Mouse (Mus musculus): ENCODE data around the gene Pcgf6. TPM values are rescaled to one million over a fixed set of nuclear protein-coding genes. Genes with fewer than 3 reads are reported as not detected.

Pcgf6 gene
- 10 to 100 TPM; 20.0 to 20.1 TPM for total RNA-seq (2021)
- long read RNA-seq, experiment 1, partial matches to known transcripts: 1 of 13 reads
- long read RNA-seq, experiment 1, other reads (novel, unspliced or antisense): 12 of 13 reads
- long read RNA-seq, experiment 2, partial matches to known transcripts: 1 of 14 reads
- long read RNA-seq, experiment 2, other reads (novel, unspliced or antisense): 13 of 14 reads

DNA sequence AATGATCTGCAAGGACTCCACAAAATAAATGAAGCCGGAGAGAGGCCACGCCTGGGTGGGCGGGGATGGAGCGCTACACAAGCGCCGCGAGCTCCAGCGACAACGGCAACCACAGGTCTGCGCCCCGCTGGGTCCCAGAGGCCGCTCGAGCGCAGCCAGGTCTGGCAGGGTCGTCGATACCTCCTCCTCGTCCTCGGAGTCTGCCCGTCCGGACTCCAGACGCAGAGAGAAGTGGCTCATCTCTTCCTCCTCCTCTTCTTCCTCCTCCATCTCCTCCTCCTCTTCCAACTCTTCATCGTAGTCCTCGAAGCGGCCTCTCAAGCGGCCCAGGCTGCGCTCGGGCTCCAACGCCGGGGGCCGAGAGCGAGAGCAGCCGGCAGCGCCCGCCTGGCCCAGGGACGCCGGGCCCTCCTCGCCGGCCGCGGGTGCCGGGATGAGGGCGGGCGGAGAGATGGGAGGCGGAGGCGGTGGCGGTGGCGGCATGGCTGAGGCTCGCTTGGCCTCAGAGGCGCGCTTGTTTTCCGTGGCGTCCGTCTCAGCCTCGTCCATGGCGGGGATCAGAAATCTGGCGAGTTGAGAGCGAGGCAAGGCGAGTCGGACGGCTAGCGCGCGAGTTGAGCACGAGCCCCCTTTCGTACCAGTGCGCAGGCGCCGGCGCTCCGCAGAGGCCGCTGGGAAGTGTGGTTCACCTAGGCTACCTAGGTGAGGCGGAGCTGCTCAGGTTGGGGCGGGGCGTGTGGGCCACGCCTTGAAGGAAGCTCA lies at the start of gene Pcgf6:
Gene Pcgf6, minus strand, starts transcription at position 636 of the 762 bp plus-strand sequence.
- Histone ChIP-seq H3K27ac (peak within 1 kb of the TSS; percentile 84), H3K4me3 (peak within 1 kb of the TSS; percentile 73)
- DNase-seq (ENCODE audit: extremely low spot score in 1 of 2, low spot score in 2 of 2): peak; percentile 84 to 87
- no peak; the same call in 1 of the 2 replicates for TF ChIP-seq CTCF (IDR thresholded peaks at IDR 0.05)
- intact Hi-C loops (cut with DNase I): loop anchor here (1.0 kb wide), 1 partner anchor 17 kb away; the partner anchor contains the start of gene Taf5

DNA sequence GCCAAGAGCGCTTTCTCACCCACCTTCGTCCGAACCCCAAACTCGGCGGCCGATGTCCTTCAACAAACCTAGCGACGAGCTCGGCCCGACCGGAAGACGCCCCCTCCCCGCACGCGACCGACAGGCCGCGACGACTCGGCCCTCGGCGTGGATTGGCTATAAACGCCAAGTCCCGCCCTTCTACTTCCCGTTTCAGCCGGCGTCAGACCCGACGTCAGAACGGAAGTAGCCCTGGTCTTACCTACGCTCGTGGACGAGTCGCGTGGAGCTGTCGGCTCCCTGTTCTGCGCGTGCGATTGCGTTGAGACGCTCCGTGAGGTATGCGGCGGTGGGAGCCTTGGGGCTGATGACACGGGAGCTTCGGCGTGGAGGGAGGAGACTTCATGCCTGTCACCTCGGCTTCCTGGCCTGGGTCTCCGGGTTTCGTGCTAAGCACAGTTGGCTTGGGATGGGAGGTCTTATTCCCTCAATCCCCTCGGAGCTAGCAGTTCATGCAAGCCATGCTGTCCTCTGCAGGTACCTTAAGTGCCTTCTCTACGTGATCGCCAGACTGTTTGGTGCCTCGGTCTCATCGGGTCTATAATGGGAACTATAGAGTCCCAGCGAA lies 39.9 kb upstream of the Pcgf6 start, which contains the start of the genes Usmg5 and Pdcd11:
Gene Usmg5, minus strand, starts transcription at position 98 of the 607 bp plus-strand sequence.
Gene Pdcd11, plus strand, starts transcription at position 219 of the 607 bp plus-strand sequence.
- TF ChIP-seq CTCF (IDR thresholded peaks at IDR 0.05): no peak
- Histone ChIP-seq H3K4me3 (peak within 1 kb of the TSS; percentile 72), H3K27ac (peak within 1 kb of the TSS; percentile 99)
- intact Hi-C loops (cut with DNase I): no loop called here
- peak; percentile 97 to 98 for DNase-seq (ENCODE audit: extremely low spot score in 1 of 2, low spot score in 2 of 2)

DNA sequence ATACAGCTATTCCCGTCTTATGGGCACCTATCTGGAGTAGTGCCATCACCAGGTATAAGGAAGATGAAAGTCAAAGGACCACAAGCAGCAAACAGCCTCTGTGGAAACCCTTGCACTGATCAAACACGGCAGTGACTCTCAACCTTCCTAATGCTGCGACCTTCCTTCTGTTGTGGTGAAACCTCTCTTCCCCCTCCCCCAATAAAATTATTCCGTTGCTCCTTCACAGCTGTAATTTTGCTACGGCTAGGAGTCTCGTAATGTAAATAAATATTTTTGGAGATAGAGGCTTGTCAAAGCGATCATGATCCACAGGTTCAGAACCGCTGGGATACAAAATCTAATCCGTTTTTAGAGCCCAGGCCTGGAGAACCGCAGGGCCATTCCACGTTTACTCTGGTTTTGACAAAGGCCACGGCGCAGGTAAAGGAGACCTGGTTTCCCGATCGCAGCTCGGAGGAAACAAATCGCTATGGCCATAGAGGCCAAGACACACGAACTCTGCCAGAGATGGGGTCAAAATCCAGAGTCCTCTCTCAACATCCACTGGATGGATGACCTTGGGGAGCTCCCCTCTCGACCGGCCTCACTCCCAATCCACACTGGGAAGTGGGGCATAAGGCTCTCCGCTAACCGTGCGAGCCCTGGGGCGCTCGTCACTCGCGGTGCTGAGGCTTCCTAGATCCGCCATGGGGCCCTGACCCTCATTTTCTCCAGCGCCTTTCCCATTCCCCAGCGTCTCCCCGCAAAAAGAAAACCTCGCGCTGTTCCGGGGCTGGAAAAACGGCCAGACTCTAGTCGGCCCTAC lies 39.2 kb upstream of the Pcgf6 start:
- Histone ChIP-seq H3K4me3 (peak overlapping the region; percentile 72), H3K27ac (peak overlapping the region; percentile 99)
- TF ChIP-seq CTCF (IDR thresholded peaks at IDR 0.05): no peak
- DNase-seq (ENCODE audit: extremely low spot score in 1 of 2, low spot score in 2 of 2): peak in 1 of 2 experiments; percentile 19
- intact Hi-C loops (cut with DNase I): no loop called here

DNA sequence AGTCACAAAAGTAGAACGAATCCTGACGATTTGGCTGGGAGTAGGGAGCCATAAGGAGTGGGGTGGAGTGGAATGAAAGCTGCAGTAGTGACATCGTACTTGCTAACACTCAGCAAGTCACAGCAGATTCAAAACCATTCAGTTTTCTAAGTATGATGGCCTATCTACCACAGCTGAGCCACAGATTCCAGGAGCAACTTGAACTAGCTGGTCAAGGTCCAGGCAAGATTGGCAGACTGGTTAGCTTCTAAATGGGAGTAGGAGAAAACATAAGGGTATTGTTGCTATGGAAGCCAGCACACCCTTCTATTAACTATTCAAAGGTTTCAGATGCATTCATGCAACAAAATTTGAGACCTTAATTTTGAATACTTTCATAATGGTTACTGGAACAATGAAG lies 37.5 kb upstream of the Pcgf6 start:
- no peak for TF ChIP-seq CTCF (IDR thresholded peaks at IDR 0.05)
- Histone ChIP-seq H3K27ac (no peak overlapping the region), H3K4me3 (peak overlapping the region; percentile 72; the same call in 1 of the 2 replicates)
- DNase-seq (ENCODE audit: extremely low spot score in 1 of 2, low spot score in 2 of 2): no peak
- intact Hi-C loops (cut with DNase I): no loop called here

DNA sequence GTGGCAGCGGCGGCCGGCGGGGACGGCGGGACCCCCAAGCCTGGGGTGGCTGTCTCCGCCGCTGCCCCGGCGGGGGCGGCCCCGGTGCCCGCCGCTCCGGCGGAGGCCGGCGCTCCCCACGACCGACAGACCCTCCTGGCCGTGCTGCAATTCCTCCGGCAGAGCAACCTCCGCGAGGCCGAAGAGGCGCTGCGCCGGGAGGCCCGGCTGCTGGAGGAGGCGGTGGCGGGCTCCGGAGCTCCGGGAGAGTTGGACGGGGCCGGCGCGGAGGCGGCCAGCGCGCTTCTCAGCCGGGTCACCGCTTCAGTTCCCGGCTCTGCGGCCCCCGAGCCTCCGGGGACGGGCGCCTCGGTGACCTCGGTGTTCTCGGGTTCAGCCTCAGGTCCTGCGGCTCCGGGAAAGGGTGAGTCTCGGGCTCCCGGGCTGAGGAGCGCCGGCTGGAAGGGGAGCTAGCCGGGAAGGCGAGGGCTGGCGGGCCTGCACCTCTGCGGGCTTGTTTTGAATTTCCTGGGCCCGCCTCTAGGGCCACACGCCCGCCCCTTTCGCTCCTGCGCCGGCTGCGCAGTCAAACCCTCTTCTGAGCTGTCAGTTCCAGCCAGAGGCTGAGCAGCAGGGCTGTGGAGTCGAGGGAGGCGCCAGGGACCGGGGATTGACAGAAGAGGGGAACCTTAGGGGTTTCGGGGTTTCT lies 17.4 kb upstream of the Pcgf6 start:
- Histone ChIP-seq H3K27ac (peak overlapping the region; percentile 85), H3K4me3 (peak overlapping the region; percentile 96)
- intact Hi-C loops (cut with DNase I): loop anchor here (1.0 kb wide), 1 partner anchor 17 kb away; no protein-coding TSS in a partner anchor
- TF ChIP-seq CTCF (IDR thresholded peaks at IDR 0.05): peak; percentile 37
- DNase-seq (ENCODE audit: extremely low spot score in 1 of 2, low spot score in 2 of 2): peak; percentile 83 to 86

DNA sequence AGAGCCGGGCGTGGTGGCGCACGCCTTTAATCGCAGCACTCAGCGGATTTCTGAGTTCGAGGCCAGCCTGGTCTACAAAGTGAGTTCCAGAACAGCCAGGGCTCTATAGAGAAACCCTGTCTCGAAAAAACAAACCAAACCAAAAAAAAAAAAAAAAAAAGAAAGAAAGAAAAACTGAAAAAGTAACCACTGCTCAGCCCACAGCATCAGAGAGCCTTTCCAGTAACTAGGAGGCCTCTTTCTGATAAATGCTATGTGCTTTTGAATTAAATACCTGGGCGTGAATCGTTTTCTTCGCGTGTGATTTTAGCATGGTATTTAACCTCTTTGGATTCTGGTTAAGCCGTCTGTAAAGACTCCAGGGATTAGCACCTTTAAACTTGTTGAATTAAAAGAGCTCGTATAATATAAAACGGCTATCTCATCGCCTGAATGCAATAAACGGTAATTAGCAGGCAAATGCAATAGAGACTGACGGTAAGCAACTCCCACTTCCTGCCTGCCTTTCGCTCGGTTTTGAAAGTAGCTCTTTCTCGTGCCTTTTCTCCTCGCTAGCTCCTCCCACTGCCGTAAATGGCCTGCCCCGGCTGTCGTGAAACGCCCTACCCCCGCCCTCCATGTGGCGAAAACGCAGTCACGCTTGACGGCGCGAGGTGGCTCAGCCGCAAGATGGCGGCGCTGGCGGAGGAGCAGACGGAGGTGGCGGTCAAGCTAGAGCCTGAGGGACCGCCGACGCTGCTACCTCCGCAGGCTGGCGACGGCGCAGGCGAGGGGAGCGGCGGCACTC lies 16.6 kb upstream of the Pcgf6 start, which contains the start of gene Taf5:
Gene Taf5, plus strand, starts transcription at position 651 of the 787 bp plus-strand sequence.
- TF ChIP-seq CTCF (IDR thresholded peaks at IDR 0.05): no peak
- H3K27ac ChIP-seq: peak within 1 kb of the TSS; percentile 85
- DNase-seq (ENCODE audit: extremely low spot score in 1 of 2, low spot score in 2 of 2): peak; percentile 97 to 98
- intact Hi-C loops (cut with DNase I): loop anchor here (1.0 kb wide), 1 partner anchor 16 kb away; no protein-coding TSS in a partner anchor
- H3K4me3 ChIP-seq: peak within 1 kb of the TSS; percentile 96

DNA sequence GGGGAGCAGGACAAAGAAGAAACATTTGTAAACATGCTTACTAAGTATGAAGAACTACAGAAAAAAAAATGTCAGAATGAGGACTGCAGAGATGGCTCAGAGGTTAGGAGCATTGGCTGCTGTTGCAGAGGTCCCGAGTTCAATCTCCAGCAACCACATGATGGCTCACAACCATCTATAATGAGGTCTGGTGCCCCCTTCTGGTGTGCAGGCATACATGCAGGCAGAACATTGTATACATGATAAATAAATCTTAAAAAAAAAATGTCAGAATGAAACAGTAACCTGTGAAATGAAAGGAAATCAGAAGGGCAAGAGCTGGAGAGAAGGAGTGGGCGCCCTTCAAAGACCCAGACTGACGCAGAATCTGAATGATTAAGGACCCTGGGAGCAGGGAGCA lies 15.2 kb upstream of the Pcgf6 start:
- TF ChIP-seq CTCF (IDR thresholded peaks at IDR 0.05): peak; percentile 27
- intact Hi-C loops (cut with DNase I): no loop called here
- H3K27ac ChIP-seq: no peak overlapping the region
- H3K4me3 ChIP-seq: no peak overlapping the region
- no peak for DNase-seq (ENCODE audit: extremely low spot score in 1 of 2, low spot score in 2 of 2)

DNA sequence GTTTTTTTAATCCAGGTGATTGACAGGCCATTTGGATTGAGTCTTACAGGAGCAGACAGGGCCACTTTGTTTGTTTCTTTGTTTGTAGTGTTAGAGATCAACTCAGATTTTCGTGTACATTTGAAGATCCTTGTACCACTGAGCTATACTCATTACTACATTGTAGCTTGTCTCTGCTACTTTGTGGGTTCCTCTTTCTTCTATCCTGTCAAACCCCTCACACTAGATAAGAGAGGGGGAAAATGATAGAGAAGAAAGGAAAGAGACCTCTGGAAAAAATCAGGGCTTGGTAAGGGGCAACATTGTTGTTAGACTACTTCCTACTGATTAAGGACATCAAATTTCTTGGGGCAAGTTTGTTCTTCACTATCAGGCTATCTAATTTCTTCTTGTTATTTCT lies 7.0 kb upstream of the Pcgf6 start:
- H3K27ac ChIP-seq: no peak overlapping the region
- TF ChIP-seq CTCF (IDR thresholded peaks at IDR 0.05): no peak
- no peak for DNase-seq (ENCODE audit: extremely low spot score in 1 of 2, low spot score in 2 of 2)
- H3K4me3 ChIP-seq: no peak overlapping the region
- intact Hi-C loops (cut with DNase I): no loop called here

DNA sequence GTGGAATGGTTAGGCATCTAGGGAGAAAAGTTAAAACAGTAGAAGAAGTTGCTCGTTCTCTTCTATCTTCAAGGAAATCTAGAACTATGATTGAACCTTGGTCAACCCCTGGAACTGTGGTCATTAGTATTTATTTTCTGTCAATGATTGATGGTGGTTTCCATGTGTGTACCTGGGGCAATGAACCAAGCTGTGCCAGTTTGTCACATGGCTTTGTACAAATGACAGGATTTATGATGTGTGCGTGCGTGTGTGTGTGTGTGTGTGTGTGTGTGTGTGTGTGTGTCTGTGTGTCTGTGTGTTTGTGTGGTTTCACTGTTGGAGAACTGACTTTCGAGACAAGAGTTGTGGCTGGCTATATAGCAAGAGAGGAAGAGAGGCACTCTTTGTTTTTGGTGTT lies 2.8 kb upstream of the Pcgf6 start:
- no peak for TF ChIP-seq CTCF (IDR thresholded peaks at IDR 0.05)
- Histone ChIP-seq H3K27ac (no peak overlapping the region), H3K4me3 (no peak overlapping the region)
- intact Hi-C loops (cut with DNase I): no loop called here
- no peak for DNase-seq (ENCODE audit: extremely low spot score in 1 of 2, low spot score in 2 of 2)

DNA sequence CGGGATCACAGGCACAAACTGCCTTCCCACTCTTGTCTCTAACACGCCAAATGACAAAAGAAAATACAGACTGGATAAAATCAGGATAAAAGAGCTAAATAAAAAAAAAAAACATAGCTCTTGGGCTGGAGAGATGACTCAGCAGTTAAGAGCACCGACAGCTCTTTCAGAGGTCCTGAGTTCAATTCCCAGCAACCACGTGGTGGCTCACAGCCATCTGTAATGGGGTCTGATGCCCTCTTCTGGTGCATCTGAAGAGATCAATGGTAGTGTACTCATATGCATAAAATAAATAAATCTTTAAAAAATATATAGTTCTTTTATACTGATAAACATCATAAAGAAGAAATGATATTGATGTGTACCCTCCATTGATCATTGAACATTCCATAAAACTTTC lies 2.2 kb upstream of the Pcgf6 start:
- TF ChIP-seq CTCF (IDR thresholded peaks at IDR 0.05): no peak
- DNase-seq (ENCODE audit: extremely low spot score in 1 of 2, low spot score in 2 of 2): no peak
- Histone ChIP-seq H3K27ac (no peak overlapping the region), H3K4me3 (no peak overlapping the region)
- intact Hi-C loops (cut with DNase I): no loop called here

Data from left cerebral cortex, adult 2 months (tissue).